Mouse (Mus musculus): ENCODE measurements around the gene Pikfyve.
"Not testable (repeated sequence)": the region's sequence is repeated elsewhere in the genome, so short reads cannot be mapped to it uniquely, and the experiment has no call there.

The Pikfyve gene

GRCm38 (mm10) chr1:65185524-65186205 is 818 bp upstream of the Pikfyve start:
- peak; percentile 18 for DNase-seq

- DNase-seq: no peak
Measured at GRCm38 (mm10) chr1:65187074-65187430, 569 bp downstream of the Pikfyve start.

GRCm38 (mm10) chr1:65190172-65190571 is 3.7 kb downstream of the Pikfyve start:
- no peak for DNase-seq

GRCm38 (mm10) chr1:65193226-65193625 is 6.7 kb downstream of the Pikfyve start:
- DNase-seq: no peak

- no peak for DNase-seq
Measured at GRCm38 (mm10) chr1:65198425-65198824, 11.9 kb downstream of the Pikfyve start.

GRCm38 (mm10) chr1:65198861-65199260 is 12.4 kb downstream of the Pikfyve start:
- no peak for DNase-seq

GRCm38 (mm10) chr1:65204299-65204698 is 17.8 kb downstream of the Pikfyve start:
- no peak for DNase-seq

- no peak for DNase-seq
Measured at GRCm38 (mm10) chr1:65213214-65213613, 26.7 kb downstream of the Pikfyve start.

GRCm38 (mm10) chr1:65217567-65217966 is 31.1 kb downstream of the Pikfyve start:
- DNase-seq: no peak

- DNase-seq: no peak
Measured at GRCm38 (mm10) chr1:65217972-65218371, 31.5 kb downstream of the Pikfyve start.

GRCm38 (mm10) chr1:65223654-65224053 is 37.2 kb downstream of the Pikfyve start:
- no peak for DNase-seq

GRCm38 (mm10) chr1:65227681-65228080 is 41.2 kb downstream of the Pikfyve start:
- no peak for DNase-seq

GRCm38 (mm10) chr1:65229768-65230167 is 43.3 kb downstream of the Pikfyve start:
- DNase-seq: not testable (repeated sequence)

- no peak for DNase-seq
Measured at GRCm38 (mm10) chr1:65230566-65230965, 44.1 kb downstream of the Pikfyve start.

GRCm38 (mm10) chr1:65237712-65238111 is 51.2 kb downstream of the Pikfyve start:
- DNase-seq: no peak

- no peak for DNase-seq
Measured at GRCm38 (mm10) chr1:65245637-65246036, 59.2 kb downstream of the Pikfyve start.

- DNase-seq: no peak
Measured at GRCm38 (mm10) chr1:65280461-65280860, 94.0 kb downstream of the Pikfyve start.

- no peak for DNase-seq
Measured at GRCm38 (mm10) chr1:65281756-65282155, 95.3 kb downstream of the Pikfyve start, which contains the start of gene Pth2r. TSS of gene Pth2r (plus strand) at chr1:65282056.

GRCm38 (mm10) chr1:65282766-65283165 is 96.3 kb downstream of the Pikfyve start:
- peak; percentile 56 for DNase-seq

GRCm38 (mm10) chr1:65308476-65308875 is 122.0 kb downstream of the Pikfyve start:
- no peak for DNase-seq

- no peak for DNase-seq
Measured at GRCm38 (mm10) chr1:65311214-65311933, 124.9 kb downstream of the Pikfyve start.

- DNase-seq: peak; percentile 26
Measured at GRCm38 (mm10) chr1:65312118-65312517, 125.6 kb downstream of the Pikfyve start.

GRCm38 (mm10) chr1:65312896-65313295 is 126.4 kb downstream of the Pikfyve start:
- no peak for DNase-seq
